Mouse (Mus musculus): ENCODE data around the gene Pigg. TPM values are rescaled to one million over a fixed set of nuclear protein-coding genes. Genes with fewer than 3 reads are reported as not detected.

The Pigg gene
- total RNA-seq, 2 experiments from 2014 or later, result 6.2 to 10.8 TPM

DNA sequence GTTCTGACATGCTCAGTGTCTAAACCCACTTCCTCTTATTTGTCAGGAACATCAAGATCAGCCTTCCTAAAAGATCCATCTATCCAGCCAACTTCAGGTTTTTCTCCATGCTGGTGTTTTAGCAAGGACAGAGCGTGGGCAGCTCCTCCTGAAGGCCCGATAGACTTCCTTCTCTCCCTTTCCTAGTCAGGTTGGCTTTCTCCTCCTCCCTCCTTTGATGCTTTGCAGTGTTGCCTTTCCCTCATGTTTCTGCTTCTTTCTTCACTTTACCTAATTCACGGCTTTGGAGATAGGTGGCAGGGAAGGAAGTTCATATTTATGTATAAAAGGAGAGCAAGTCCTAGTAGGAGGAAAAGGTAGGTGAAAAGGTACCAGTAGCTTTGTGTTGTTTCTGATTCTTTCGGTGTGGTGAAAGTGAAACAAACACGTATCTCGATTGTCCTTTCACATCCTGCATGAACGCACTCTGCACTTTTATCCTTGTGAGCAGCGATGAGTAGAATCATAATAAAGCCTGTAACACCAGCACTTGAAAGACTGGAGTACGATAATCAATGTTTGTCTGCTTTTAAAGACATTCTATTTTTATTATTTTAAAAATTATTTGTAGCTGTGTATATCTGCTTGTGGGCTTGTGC lies 37.2 kb downstream of the Pigg start:
- ATAC-seq (replicated peaks; ENCODE audit: low FRiP score, low TSS enrichment, poor library complexity, severe bottlenecking), result no peak

DNA sequence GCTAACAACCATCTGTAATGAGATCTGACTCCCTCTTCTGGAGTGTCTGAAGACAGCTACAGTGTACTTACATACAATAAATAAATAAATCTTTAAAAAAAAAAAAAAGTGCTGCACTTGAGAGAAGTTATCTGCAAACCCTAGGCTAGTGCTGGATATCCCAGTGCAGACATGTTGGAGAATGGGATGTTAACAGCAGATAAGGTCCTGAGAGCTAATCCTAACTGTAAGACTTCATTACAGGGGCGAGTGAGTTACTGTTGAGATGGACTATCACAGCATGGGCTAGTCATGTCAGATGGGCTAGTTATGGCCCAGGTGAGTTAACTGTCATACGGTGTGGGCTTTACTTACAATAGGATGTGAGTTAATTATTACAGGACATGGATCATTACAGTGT lies 41.6 kb downstream of the Pigg start:
- ATAC-seq (replicated peaks; ENCODE audit: low FRiP score, low TSS enrichment, poor library complexity, severe bottlenecking), result peak; percentile 82

DNA sequence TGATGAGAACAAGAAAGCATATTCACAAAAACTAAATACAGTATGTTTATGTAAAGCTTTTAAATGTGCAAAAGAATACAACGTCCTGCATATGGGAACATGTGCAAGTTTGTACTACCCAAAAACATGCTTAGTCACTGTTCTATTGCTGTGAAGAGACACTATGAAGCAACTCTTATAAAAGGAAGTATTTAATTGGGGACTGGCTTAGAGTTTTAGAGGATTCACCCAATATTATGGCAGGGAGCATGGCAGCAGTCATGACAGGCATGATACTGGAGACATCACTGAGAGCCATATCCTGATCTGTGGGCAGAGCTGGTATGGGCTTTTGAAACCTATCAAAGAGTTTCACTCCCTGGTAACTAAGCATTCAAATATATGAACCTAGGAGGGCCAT lies 45.5 kb downstream of the Pigg start:
- no peak for ATAC-seq (replicated peaks; ENCODE audit: low FRiP score, low TSS enrichment, poor library complexity, severe bottlenecking)

DNA sequence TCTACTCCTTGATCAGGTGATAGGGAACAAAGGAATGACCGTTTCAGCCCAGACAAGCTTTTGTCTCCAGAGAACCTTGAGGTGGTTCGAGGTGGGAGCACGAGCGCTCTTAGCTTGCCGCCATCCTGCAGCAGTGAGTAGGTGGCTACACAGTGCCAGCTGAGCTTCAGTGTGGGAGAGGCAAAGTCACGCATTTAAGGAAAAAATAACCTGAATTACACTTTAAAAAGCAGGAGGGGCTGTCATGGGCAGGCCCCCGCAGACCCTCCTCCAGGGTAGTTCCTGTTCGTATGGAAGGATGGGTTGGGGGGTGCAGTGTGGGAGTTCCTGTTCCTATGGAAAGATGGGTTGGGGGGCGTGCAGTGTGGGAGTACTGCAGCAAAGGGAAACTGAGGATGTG lies 47.1 kb downstream of the Pigg start:
- no peak for ATAC-seq (replicated peaks; ENCODE audit: low FRiP score, low TSS enrichment, poor library complexity, severe bottlenecking)

DNA sequence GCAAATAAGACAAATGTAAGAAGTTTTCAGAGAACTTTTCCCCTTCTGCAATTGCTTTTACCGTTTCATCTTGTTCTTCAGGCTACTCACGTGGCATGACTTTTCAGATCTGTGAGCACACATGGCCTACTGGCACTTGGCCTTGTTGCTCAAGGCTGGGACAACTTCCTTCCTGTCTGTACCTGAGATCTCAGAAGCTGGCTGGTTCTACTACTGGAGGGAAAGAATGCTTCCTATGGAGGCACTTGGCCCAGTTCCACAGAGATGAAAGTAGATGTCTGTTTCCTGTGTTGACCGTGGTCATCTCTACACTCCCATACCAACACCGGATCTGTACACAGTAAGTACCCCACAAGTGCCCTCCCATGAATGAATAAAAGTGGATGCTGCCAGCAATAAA lies 47.8 kb downstream of the Pigg start:
- ATAC-seq (replicated peaks; ENCODE audit: low FRiP score, low TSS enrichment, poor library complexity, severe bottlenecking), result no peak

DNA sequence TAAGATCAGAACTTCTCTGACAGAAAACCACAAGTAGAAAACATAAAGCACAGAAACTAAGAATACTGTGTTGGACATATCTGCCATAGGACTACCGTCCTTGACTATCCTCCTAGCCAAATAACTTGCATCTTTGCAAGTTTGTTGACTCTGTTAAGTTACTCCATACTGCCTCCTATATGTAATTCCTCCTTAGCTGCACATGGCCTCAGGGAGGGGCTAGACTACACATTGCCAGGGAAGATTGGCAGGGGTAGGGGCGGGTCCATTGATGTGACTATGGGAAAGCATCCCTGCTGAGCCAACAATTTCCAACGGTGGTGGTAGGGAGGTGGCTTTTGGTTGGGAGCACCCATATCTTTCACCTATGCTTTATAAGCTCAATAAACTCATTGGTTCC lies 49.9 kb downstream of the Pigg start:
- peak; percentile 81 for ATAC-seq (replicated peaks; ENCODE audit: low FRiP score, low TSS enrichment, poor library complexity, severe bottlenecking)

DNA sequence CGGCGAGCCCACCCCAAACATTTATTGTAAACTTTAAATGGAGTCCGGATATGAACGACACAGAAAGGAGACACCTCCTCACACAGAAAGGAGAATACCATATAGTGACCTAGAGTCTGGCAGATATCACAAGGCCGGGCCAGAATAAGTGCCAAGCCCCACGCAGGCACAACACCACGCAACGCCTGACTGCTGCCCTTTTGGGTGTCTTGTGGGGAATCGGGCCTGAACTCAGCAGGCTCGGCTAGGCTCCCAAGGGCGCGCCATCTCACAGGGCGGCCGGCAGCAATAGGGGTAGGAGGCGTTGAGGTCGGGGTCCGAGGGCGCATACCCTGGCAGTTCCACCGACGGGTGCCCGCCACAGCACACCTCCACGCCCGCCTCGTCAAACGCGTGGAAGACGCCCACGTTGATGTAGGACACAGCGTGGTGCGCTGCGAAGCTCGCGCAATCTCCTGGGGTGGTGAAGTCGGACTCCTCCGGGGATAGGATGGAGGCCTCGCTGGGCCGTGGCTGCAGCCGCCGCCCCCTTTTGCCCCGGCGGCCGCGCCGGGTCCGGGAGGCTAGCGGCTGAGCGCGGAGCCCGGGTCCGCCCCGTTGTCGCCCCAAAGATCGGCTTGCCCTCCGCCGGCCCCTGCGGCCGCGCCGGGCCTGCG lies 54.0 kb downstream of the Pigg start:
- ATAC-seq (replicated peaks; ENCODE audit: low FRiP score, low TSS enrichment, poor library complexity, severe bottlenecking), result 0 out of 2 replicates have a peak, but pooled peaks have one; percentile 20

DNA sequence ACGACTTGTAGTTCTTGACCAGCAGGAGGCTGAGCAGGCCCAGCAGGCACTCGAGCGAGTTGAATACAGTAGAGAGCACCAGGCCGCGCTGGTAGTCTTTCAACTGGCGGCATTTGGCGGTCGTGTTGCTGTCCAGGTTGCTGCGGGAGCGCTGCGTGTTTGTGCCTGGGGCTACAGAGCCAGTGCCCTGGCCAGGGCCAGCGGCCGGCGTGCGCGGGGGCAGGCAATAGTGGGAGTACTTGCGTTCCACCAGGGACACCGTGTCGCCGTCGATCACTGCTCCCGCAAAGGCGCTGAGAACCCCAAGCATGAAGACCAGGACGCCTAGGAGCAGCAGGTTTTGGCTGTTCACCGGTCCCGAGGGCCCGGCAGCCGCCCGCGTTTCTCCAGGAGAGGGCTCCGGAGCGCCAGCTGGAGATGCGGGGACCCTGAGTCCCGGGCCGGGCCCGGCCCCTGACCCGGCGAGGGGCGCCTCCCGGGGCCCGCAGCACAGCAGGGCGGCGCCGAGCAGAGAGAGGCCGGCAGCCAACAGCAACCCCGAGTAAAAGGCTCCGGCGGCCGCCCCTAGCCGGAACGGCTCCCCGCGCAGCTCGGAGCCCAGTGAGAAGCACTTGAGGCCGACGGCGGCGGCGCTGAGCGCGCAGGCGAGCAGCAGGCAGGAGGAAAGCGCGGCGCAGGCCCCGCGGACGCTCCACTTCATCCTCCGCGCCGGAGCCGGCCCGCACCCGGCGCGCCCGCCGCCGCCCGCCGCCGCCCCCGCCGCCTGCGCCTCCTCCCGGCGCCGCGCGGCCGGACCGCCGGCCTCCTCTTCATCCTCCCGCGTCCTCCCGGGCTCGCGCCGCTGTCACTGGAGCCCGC lies 54.8 kb downstream of the Pigg start:
- peak; percentile 7; the same call in 1 of the 2 replicates for ATAC-seq (replicated peaks; ENCODE audit: low FRiP score, low TSS enrichment, poor library complexity, severe bottlenecking)

DNA sequence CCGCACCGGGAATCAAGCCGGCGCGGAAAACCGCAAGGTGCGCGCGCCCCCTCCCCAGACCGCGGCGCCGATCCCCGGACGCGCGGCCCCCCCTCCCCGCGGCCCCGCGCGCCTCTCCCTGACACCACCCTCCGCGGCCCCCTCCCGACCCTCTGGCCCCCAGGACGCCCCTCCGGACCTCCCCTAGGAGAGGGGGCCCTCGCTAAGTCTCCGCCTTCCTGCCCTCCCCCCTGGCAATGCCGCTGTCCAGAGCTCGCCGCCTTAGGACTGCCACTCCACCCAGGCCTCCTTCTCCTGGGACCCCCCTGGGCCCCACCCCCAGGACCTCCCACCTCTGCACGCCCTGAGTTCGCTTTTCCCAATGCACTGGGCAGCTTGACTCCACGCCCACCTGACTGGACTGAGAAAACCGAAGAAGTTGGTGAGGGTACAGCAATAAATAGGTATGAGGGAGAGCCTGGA lies 55.5 kb downstream of the Pigg start, which contains the start of gene Gm42517:
Gene Gm42517 (minus strand): TSS at position 52 of the 462 bp plus-strand sequence.
- ATAC-seq (replicated peaks; ENCODE audit: low FRiP score, low TSS enrichment, poor library complexity, severe bottlenecking), result no peak

DNA sequence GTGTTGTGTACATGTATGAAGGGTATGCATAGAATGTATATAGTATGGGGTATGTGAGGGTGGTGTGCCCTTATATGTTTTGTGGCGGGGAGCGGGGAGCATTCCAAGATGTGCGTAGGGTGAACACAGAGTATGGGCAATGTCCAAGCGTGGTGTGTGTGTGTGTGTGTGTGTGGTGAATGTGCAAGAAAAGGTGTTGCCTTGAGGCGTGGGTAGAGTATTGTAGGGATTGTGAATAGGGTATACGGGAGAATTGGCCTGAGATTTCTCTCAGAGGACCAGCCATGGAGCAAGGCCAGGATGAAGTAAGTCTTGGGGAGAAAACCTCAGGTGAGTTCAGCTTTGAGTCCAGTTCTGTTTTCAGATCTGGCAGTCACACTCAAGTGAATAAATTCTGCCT lies 56.0 kb downstream of the Pigg start:
- ATAC-seq (replicated peaks; ENCODE audit: low FRiP score, low TSS enrichment, poor library complexity, severe bottlenecking), result no peak

DNA sequence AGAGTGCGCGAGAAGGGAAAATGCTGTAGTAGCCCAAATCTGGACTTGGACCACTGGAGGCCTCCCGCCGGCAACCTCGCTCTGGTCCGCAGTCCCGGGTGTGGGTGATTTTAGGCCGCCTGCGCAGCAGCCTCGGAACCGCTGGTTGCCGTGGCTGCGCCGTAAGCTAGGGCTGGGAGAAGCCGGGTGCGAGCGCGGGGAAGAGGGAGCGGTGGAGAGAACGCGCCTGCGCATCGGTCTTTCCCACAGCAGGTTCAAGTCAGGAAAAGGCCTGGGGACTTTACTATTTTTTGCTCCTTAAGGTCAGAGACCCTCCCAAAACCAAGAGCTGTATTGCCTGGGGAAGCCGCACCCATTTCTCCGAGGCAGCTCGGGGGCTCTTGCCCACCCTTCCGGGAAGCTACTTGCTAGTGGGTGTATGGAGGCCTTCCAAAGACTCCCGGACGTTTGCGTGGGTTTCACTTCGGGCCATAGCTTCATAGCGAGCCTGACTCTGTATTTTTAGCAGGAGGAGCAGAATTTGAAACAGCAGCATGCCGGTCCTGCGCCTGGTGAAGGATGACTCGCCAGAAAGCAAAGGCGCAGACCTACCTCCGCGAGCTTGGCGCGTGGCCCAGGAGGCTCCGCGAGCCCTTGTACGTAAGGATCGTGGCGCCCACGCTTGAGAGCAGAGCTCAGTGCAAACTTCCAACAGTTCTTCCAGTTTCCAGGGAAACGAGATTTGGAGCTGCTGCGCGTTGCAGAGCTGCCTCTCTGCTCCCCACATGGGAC lies 56.6 kb downstream of the Pigg start:
- ATAC-seq (replicated peaks; ENCODE audit: low FRiP score, low TSS enrichment, poor library complexity, severe bottlenecking), result peak; percentile 45

DNA sequence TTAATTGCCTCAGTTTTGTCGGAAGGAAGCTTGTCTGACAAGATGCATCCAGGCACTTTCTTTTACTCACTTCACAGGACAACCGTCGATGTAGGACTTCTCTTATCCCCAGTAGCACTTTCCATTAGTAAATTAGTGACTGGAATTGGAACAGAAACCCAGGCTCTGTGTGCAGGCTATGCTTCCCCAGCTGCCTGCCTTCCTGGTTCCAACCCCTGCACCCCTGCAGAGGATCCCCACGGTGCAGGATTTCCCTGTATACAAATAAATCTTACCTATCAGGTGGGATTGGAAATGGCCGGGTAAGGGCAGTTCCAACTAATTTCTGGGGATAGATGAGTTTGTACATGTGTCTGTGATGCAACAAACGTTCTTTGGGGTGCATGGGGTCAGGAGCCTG lies 57.6 kb downstream of the Pigg start:
- ATAC-seq (replicated peaks; ENCODE audit: low FRiP score, low TSS enrichment, poor library complexity, severe bottlenecking), result no peak

DNA sequence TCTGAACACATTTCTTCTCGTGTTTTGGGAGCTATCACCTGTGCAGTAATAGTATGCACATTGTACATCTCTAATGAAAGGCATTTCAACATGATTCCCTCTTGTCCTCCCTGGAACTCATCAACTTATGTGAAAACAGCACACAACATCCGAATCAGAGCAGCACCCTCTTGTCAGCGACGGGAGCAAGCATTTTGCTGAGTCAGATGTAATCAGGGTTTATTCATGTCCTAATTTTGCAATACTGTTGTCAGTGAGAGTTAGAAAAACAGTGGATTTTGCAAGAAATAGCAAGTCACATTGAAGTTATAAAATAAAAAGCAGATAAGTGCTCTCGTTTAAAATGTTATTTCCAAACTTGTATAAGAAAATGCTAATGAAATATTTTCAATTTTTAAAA lies 61.7 kb downstream of the Pigg start:
- no peak for ATAC-seq (replicated peaks; ENCODE audit: low FRiP score, low TSS enrichment, poor library complexity, severe bottlenecking)

DNA sequence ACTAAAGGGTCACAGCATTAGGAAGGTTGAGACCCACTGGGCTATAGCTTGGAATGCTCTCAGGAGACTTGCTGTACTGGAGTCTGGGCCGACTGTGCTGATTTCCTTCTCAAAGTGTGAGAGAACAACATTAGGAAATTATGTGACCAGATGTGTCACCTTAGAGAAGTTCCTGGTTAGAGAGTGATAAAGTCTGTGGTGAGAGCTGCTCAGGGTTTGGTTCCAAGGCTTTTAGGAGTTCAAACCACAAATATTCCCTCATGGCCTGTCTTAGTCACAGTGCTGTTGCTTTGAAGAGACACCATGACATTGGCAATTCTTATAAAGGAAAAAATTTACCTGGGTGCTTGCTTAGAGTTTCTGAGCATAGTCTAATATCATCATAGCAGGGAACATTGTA lies 63.6 kb downstream of the Pigg start:
- ATAC-seq (replicated peaks; ENCODE audit: low FRiP score, low TSS enrichment, poor library complexity, severe bottlenecking), result no peak; the same call in 1 of the 2 replicates

DNA sequence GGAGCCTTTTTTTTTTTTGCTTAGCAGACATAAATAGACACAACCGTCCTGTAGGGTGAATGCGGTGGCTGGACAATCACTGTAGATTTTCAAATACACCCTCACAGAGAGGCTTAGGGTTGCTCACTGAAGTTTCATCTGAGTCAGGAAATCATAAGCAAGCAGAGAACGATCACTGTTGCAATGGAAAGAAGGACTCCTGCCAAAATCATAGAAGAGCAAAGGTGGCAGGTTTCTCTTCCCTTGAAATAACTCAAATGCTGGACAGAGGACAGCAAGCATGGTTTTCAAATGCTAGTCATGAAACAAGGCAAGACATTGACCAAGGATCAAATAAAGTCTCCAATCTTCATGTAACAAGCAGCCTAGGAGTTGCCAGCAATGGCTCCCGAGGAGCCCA lies 65.9 kb downstream of the Pigg start:
- ATAC-seq (replicated peaks; ENCODE audit: low FRiP score, low TSS enrichment, poor library complexity, severe bottlenecking), result no peak

DNA sequence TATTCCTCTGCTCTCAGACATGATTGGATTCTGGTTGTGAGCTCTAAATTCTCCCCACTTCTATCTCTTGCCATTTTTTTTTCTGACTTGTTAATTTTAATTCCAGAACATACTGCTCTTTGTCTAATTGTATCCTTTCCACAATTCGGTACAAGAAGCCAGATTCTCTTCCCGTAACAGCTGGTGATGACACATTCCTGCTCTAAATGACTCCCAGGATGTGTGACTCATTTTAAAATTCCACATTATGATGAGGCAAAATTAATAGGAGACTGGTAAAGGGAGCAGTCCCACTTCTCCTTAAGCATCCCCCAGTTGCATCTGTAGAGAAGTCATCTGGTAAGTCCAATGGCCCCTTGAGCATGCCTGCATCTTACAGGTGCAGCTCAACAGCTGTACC lies 73.2 kb downstream of the Pigg start:
- no peak for ATAC-seq (replicated peaks; ENCODE audit: low FRiP score, low TSS enrichment, poor library complexity, severe bottlenecking)

DNA sequence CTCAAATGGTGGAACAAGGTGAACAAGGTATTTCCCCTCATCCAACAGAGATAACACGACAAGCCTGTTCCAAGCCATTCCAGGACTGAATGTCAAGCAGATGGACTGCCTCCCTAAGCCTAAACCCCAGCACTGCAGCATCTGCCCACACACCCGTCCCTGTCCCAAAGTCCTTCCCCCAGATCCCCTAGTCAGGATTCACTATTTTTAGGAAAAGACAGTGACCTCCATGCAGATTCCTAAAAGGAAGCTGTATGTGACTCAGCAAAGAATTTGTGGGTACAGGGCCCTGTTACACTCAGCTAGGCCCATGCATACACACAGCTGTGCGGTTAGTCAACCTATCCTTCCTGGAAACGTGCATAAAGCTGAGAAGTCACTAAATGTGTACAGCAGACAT lies 74.0 kb downstream of the Pigg start:
- no peak for ATAC-seq (replicated peaks; ENCODE audit: low FRiP score, low TSS enrichment, poor library complexity, severe bottlenecking)

DNA sequence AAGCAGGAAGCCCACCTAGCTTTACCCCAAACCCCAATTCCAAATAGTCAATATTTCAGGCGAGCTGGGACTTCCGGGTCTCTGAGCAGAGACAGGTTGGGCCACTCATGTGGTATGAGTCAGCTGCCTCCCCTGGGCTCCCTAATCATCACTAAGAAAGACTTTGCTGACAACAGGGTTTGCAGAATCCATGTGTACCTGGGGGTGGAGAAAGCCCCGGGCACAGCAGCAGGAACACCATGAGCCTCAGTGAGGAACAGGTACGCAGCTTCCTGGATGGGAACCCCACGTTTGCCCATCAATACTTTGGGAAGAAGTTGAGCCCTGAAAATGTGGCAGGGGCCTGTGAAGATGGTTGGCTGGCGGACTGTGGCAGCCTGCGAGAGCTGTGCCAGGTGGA lies 75.8 kb downstream of the Pigg start, which contains the start of gene Pde6b:
Gene Pde6b (plus strand): TSS at position 191 of the 400 bp plus-strand sequence.
- no peak for ATAC-seq (replicated peaks; ENCODE audit: low FRiP score, low TSS enrichment, poor library complexity, severe bottlenecking)

DNA sequence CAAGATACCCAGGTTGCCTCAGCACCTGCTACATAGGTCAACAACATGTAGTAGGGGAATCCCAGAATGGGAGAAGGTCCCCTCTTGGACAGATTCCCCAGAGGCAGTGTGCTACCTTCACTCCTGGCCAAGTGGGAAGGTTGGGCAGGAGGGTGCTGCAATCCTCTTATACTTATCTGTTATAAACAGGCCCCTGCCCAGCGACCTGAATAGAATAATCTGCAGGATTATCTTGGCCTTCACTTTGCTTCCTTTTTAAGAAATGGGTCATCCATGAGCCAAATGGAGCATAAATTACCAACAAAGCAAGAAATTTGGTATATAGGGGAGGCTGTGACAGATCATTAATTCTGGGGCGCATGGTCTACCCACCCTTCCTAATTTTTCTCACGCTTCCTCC lies 77.3 kb downstream of the Pigg start:
- no peak for ATAC-seq (replicated peaks; ENCODE audit: low FRiP score, low TSS enrichment, poor library complexity, severe bottlenecking)
